ENCODE assay signal across 9 mouse cellular contexts in the genomic region with DNA sequence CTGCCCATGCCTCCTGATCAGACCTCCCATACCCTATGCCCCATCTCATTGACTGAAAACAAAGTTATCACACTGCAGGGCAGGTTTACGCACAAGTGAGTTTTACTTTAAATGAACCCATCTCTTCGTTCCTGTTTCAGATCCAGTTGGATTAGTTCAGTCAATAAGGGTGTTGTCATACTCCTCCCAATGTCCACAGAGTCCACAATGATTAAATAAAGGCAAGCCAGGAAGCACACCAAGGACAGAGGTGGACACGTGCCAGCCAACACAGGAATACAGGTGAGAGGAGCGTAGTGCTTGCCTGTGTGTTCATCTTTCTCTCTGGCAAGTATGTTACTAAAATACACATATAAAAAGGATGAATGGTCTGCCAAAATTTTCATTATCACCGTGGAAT.
"Had no signal": no experiment of that assay in that cellular context is flagged by ENCODE, and none has a peak within 500 bp of the region (broad histone marks: within the 10 kb centered on the region; RNA-seq: fewer than 3 reads in every experiment).

No protein-coding gene starts in this region.

- H3K4me3 ChIP-seq: hindbrain, embryonic 15.5 days; limb, embryonic 12.5 days; lung, embryonic 15.5 days; megakaryocyte, embryonic 14.5 days; midbrain, embryonic 15.5 days; neural tube, embryonic 12.5 days had no signal

- H3K4me1 ChIP-seq: megakaryocyte, embryonic 14.5 days had no signal

- ATAC-seq: midbrain, embryonic 15.5 days had no signal

- H3K9me3 ChIP-seq: hindbrain, embryonic 15.5 days; limb, embryonic 12.5 days; lung, embryonic 15.5 days; megakaryocyte, embryonic 14.5 days; midbrain, embryonic 15.5 days; neural tube, embryonic 12.5 days had no signal

- H3K27me3 ChIP-seq: neural tube, embryonic 12.5 days had no signal

- H3K9ac ChIP-seq: hindbrain, embryonic 15.5 days; limb, embryonic 12.5 days; liver, embryonic 14.5 days; lung, embryonic 15.5 days; midbrain, embryonic 15.5 days; neural tube, embryonic 12.5 days had no signal

- H3K36me3 ChIP-seq: hindbrain, embryonic 15.5 days; limb, embryonic 12.5 days; lung, embryonic 15.5 days; midbrain, embryonic 15.5 days; neural tube, embryonic 12.5 days had no signal

- H3K27ac ChIP-seq: hindbrain, embryonic 15.5 days; limb, embryonic 12.5 days; liver, embryonic 14.5 days; lung, embryonic 15.5 days; macrophage; midbrain, embryonic 15.5 days; neural tube, embryonic 12.5 days had no signal

- H3K4me2 ChIP-seq: hindbrain, embryonic 15.5 days; limb, embryonic 12.5 days; lung, embryonic 15.5 days; midbrain, embryonic 11.5 days; midbrain, embryonic 15.5 days; neural tube, embryonic 12.5 days had no signal
